Comparison of ENCODE assay signal across 18 mouse cellular contexts in genomic region chr4:44625108-44625424, GRCm38 (mm10).
DNase-seq lines count a peak whose midpoint lies in the region; ATAC-seq and TF ChIP-seq lines count a peak whose summit lies in the region.
"Had no signal": no experiment of that assay in that cellular context is flagged by ENCODE, and none has a peak within 500 bp of the region (broad histone marks: within the 10 kb centered on the region; RNA-seq: fewer than 3 reads in every experiment).

No protein-coding gene starts in this region.

- H3K27me3 ChIP-seq in CH12.LX (replicated peaks) = no peaks in the 10 kb centered on the region

- no peak for TF ChIP-seq POLR2A in CH12.LX (IDR thresholded peaks at IDR 0.05; ENCODE audit: low read depth, low read length)

- H3K36me3 ChIP-seq in CH12.LX (replicated peaks in 1 of 2; ENCODE audit: control insufficient read depth in 1 of 2, insufficient read depth in 1 of 2, low read length in 1 of 2) = peaks cover 16 to 71% of the 10 kb centered on the region in 2 experiments
- H3K36me3 ChIP-seq: G1E had no signal

- no peak for TF ChIP-seq RAD21 in CH12.LX (IDR thresholded peaks at IDR 0.05; ENCODE audit: low read depth, low read length)

- H3K4me1 ChIP-seq in CH12.LX (ENCODE audit: control insufficient read depth in 1 of 2, insufficient read depth in 2 of 2) = peaks cover 32 to 67% of the 10 kb centered on the region in 2 experiments

- no peak for DNase-seq in CH12.LX (ENCODE audit: extremely low read depth)
- DNase-seq in cerebellum, adult 11 months = no peak
- DNase-seq: adrenal gland, adult 2 months; adrenal gland, adult 8-10 months; adrenal gland, postnatal 10 days; adrenal gland, postnatal 14 days; adrenal gland, postnatal 25 days; adrenal gland, postnatal 36 days; B cell, adult 2 months; cerebellum, adult 11-12 months; cerebellum, adult 18-20 months; cerebellum, adult 2 months; cerebellum, adult 8-10 months; cerebellum, adult 9-10 months had no signal

- TF ChIP-seq EP300 in CH12.LX (IDR thresholded peaks at IDR 0.05; ENCODE audit: low read length) = no peak

- H3K79me2 ChIP-seq in CH12.LX (replicated peaks; ENCODE audit: control insufficient read depth, extremely low read depth, insufficient read depth, poor library complexity, severe bottlenecking) = peaks cover 4% of the 10 kb centered on the region; the same call in 1 of the 2 replicates

- peak overlapping the region; percentile 92 for H3K4me2 ChIP-seq in CH12.LX (ENCODE audit: insufficient read depth, low read depth, poor library complexity, severe bottlenecking)

- dilution Hi-C loops in CH12.LX (cut with MboI; ENCODE audit: extremely low pct_ligation_motif_present, extremely low pct_unique_long_range_greater_than_20kb, low sequenced_read_pairs) = no loop called here

- no peak overlapping the region for H3K4me3 ChIP-seq in CH12.LX (replicated peaks in 1 of 3; ENCODE audit: low read depth in 2 of 3, low read length in 2 of 3, poor library complexity in 1 of 3)

- ATAC-seq in activated CD4-positive, CD25-positive, alpha-beta regulatory T cell, adult 4 months = peak; percentile 17
- no peak for ATAC-seq in inflammation-experienced regulatory T-cells, adult 6 months
- ATAC-seq: Patski had no signal

- in situ Hi-C loops in CH12.LX (cut with MboI; ENCODE audit: low pct_ligation_motif_present, low pct_unique_long_range_greater_than_20kb, low sequenced_read_pairs) = no loop called here

- no peak overlapping the region for H3K9ac ChIP-seq in CH12.LX (ENCODE audit: insufficient read depth, low read depth)

- no peak for TF ChIP-seq CTCF in CH12.LX (conservative IDR thresholded peaks at IDR 0.05 in 1 of 2, IDR thresholded peaks at IDR 0.05 in 1 of 2; ENCODE audit: low read depth in 2 of 2, low read length in 2 of 2)

- peaks cover 4% of the 10 kb centered on the region for H3K9me3 ChIP-seq in CH12.LX (replicated peaks; ENCODE audit: low read length)
- H3K9me3 ChIP-seq: G1E had no signal

- peak overlapping the region; percentile 51; the same call in 1 of the 2 replicates for H3K27ac ChIP-seq in CH12.LX (ENCODE audit: insufficient read depth, low read depth)

TF ChIP-seq in CH12.LX, 34 proteins besides CTCF, POLR2A, EP300 and RAD21:
- TF ChIP-seq CHD1 (IDR thresholded peaks at IDR 0.05; ENCODE audit: low read depth, low read length) (0 out of 2 replicates have a peak, but pooled peaks have one; percentile 79), CHD2 (IDR thresholded peaks at IDR 0.05; ENCODE audit: low read length) (no peak; the same call in 1 of the 2 replicates), PAX5 (IDR thresholded peaks at IDR 0.05; ENCODE audit: low read length) (no peak), NELFE (IDR thresholded peaks at IDR 0.05; ENCODE audit: low read depth, low read length) (no peak), RCOR1 (conservative IDR thresholded peaks at IDR 0.05; ENCODE audit: low read depth, low read length) (peak; percentile 13; the same call in 1 of the 2 replicates), MXI1 (IDR thresholded peaks at IDR 0.05; ENCODE audit: low read depth, low read length) (no peak), BHLHE40 (IDR thresholded peaks at IDR 0.05; ENCODE audit: low read depth, low read length) (no peak; the same call in 1 of the 2 replicates), NRF1 (IDR thresholded peaks at IDR 0.05; ENCODE audit: low read depth, low read length) (no peak), HCFC1 (IDR thresholded peaks at IDR 0.05; ENCODE audit: low read depth, low read length) (0 out of 2 replicates have a peak, but pooled peaks have one; percentile 9), TCF12 (IDR thresholded peaks at IDR 0.05; ENCODE audit: low read depth, low read length) (no peak), E2F4 (IDR thresholded peaks at IDR 0.05; ENCODE audit: insufficient replicate concordance, low read depth, low read length) (0 out of 2 replicates have a peak, but pooled peaks have one; percentile 70), MAZ (IDR thresholded peaks at IDR 0.05; ENCODE audit: low read depth, low read length) (peak; percentile 3; the same call in 1 of the 2 replicates), IRF4 (IDR thresholded peaks at IDR 0.05; ENCODE audit: low read depth, low read length) (no peak), USF1 (IDR thresholded peaks at IDR 0.05; ENCODE audit: low read depth, low read length) (no peak), ETS1 (conservative IDR thresholded peaks at IDR 0.05; ENCODE audit: low read depth, low read length) (no peak), ZC3H11A (IDR thresholded peaks at IDR 0.05; ENCODE audit: low read depth, low read length) (no peak), ZKSCAN1 (IDR thresholded peaks at IDR 0.05; ENCODE audit: borderline replicate concordance, low read depth, low read length) (no peak), SIN3A (IDR thresholded peaks at IDR 0.05; ENCODE audit: low read length) (no peak)
TF ChIP-seq in CH12.LX: peak in this region for 5.
